Mouse (Mus musculus) hematopoietic stem cell, adult 5-6 weeks (primary cell): ENCODE data around the gene Cmtr1. TPM values are rescaled to one million over a fixed set of nuclear protein-coding genes. Genes with fewer than 3 reads are reported as not detected.
A peak's percentile ranks its signal among the peaks of the same experiment; 100 is the strongest.

ENCODE experiments used
- ATAC-seq, 2 experiments: fragments of 125-278 bp in 1 of 2; replicated peaks in 1 of 2; 2 replicates each; pipeline ENCODE4 v1.8.0; 2016 to 2017; ENCODE audit warnings: inconsistent platforms in 2 of 2, mild to moderate bottlenecking in 2 of 2, moderate number of reproducible peaks in 2 of 2, low read depth in 1 of 2, moderate TSS enrichment in 1 of 2; ENCODE audit not compliant: low FRiP score in 2 of 2, poor library complexity in 2 of 2, severe bottlenecking in 2 of 2, insufficient read depth in 1 of 2, low TSS enrichment in 1 of 2
- total RNA-seq: library from RNA; stranded (forward); fragments of 172-1452, 232-1000 nt; gene quantifications from 2 replicates; pipeline ENCODE4 v1.2.3, GENCODE M21; 2017

Cmtr1 gene
- total RNA-seq, 1 experiment from 2014 or later: 160 TPM

DNA sequence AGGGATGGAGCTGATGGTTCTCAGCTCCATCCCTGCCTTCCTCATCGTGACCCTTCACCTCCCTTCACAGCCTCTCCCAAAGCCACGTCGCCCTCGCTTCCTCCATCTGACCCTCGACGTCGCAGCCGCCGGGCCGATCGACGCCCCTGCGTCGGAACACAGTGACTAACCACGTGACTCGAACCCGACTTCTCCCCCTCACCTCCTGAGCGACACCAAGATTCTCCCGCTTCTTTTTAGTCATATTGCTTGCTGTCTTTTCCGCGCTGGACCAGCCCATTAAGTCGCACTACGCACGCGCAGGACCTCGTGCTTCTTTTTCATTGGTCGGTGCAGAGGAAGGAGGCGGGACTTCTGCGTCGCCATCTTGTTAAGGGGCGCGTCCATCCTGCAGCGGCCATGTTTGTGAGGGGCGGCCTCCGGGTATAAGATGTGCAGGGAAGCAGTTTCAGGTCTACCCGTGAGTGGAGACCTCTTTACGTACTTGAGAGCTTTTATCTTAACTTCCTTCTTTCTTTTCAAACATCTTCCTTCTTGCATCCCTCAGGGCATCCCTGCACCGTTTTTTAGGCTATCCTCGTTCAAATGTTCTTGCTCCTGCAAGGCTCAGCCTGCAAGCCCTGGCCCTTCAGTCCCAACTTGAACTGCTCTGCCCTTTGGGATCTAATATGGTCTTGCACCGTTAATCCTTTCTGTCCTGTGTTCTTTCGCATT is 56.5 kb downstream of the Cmtr1 start, which contains the start of gene Ccdc167:
Gene Ccdc167 (minus strand): TSS at position 313 of the 714 bp plus-strand sequence.
- ATAC-seq: peak; percentile 93 to 94

DNA sequence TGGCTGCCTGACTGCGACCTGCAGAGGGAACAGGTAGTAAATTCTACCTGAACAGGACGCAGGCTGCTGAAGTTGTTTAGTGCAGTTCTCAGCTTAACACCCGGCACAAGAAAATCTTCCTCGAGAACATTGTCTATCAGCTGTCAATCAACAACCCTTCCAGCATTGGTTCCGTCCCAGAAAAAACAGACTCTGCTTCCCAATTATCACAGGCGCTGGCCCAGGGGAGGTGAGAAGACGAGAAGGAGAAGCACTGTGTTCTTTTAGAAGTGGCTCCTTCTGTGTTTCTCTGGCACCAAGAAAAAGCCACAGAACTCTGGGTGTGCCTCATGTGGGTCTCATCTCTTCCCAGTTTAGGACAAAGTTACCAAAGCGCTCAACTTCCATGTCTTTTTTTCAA is 58.3 kb downstream of the Cmtr1 start:
- ATAC-seq: no peak

DNA sequence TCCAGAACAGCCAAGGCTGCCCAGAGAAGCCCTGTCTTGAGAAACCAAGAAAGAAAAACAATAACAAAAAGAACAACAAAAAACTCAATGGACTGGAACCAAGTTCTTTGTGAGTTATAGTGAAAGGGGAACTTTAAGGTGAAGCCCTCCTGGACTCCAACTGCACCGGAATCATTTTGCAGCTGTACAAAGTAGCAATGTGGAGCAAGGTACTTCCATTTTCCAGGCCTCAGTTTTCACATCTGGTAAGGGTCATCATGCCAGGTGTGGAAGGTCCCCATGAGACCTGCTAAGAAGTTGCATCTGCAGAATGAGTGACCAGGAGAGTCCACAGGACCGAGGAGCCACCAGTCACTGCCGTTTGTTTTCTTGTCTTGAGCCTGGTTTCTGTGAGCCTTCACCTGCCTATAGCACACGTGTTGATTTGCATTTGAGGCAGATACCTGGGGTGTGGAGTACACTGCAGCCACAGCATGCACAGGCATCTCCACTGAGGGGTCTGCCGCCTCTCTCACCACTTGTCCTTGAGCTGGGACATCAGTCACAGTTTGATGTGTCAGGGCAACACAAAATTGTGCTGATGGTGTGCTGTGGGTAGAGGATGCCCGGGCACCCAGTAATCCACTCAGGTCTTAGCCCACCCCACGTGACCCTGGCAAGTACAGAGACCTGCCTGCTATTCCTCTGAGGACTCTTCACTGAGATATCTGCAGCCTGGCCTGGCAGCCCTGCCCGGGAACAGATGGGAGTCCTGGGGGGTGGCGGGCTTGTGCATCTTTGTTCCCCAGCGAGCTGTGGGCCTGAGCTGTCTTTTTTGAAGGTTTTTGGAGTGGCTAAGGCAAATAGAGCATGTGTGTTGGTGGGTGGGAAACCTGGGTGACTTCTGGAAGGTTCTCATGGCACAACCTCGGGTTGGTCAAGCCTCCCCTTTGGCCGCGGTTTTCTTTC is 59.5 kb downstream of the Cmtr1 start:
- ATAC-seq: no peak

DNA sequence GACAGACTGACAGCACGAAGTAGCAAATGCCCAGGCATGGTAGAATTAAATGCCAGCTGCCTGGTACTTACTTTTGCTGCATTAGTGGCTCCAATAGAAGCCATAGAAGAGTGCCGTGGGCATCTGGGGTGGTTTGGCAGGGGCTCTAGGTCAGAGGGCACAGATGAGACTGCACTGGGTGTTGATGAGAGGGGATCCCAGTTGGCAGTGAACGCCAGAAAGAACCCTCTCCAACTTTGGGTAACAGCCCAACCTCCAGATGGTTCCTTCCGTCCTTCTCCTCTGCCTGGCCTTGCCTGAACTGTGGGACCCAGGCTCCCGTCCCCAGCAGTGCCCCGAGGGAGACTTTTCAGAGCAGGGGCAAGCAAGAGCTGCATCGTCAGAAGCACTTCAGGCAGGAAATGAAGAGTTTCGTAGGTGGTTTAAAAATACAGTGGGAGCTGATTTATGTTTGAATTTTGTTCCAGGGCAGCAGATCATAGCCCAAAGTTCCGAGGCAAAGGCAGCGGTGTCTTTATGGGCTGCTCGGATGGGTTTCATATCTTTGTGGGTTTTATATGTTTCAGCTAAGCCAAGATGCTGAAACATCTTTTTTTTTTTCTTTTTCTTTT is 60.5 kb downstream of the Cmtr1 start:
- no peak for ATAC-seq

DNA sequence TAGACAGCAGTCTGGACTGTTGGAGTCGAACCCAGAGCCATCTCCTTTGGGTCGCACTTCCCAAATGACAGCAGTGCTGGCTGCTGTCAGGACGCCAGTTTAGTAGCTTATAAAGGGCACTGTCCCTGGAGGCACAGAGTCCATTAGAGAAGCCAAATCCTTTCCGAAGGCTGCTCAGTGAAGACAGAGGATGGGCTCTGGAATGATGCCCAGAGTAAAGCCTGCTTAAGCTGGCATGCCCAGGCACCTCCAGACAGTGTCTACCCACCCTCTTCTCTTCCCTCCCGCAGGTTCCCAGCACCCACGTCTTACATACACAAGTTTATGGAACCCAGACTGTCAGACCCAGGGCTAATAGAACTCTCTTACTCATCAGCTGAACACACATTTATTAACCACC is 64.2 kb downstream of the Cmtr1 start:
- ATAC-seq: no peak

DNA sequence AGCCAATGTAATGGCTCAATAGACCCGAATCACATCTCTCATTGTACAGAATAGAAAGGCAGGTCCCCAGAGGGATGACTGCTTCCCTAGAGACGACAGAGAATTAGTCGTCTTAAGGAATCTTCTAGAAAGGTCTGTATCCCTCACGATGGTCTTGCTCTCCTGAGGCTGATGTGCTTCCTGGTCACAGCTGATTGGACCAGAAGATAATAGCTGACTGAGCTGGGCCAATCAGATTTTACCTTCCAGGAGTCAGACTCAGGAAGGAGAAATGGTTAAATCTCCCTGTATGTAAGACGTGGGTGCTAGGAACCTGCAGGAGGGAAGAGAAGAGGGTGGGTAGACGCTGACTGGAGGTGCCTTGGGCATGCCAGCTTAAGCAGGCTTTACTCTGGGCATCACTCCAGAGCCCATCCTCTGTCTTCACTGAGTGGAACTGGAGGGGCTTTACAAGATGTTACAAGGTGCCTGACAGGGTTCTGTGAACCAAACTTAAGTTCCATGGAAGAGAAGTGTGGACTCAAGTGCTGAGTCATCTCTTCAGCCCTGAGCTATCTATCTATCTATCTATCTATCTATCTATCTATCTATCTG is 64.7 kb downstream of the Cmtr1 start:
- ATAC-seq: no peak

DNA sequence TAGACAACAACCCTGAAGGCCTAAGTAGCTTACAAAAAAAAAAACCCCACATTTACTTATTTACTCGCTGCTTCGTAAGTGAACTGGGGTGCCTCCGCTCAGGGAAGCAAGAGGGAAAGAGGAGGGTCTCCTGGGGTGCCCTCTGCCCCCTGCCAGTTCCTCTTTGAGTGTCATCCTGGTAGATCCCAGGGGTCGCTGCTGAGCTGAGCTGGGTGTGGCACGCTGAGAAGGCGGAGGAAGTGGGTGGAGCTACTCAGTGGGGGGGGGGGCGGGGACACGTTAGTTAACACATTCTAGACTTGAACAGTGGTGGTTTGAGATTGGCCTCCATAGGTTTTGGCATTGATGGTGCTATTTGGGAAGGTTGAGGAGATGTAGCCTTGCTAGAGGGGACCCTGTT is 67.7 kb downstream of the Cmtr1 start:
- ATAC-seq: no peak

DNA sequence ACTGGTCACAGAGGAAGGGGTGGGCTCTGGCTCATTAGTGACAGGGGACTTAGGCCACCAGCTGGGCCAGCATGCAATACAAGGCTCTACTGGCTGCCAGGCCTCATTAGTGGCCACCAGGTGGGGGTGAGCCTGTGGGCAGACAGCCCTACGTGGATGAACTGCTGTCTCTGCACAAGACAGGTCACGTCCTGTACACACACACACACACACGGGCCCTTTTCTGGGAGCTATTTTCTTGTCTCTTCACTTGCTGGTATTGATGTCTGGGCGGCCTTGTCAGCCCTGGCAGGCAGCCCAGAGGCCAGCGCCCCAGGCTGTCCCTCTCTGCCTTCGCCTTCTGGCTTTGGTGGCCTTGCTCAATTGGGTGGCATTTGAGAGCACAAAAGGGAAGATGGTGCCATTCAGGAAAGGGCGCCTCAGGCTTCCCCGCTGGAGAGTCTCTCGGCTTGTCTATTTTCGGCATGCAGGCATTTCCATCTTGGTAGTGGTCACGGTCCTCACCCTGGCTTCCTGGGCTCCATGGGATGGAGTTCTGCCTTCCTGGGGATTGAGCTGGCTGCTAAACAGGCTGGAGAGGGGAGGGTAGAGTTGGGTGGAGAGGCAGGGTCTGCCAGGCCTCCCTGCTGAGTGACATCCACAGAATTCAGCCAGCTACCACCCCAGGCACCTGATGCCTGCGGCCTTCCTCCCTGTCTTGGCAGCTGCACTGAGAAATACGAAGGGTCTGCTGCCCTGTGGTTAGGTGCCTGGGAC is 70.3 kb downstream of the Cmtr1 start:
- no peak for ATAC-seq

DNA sequence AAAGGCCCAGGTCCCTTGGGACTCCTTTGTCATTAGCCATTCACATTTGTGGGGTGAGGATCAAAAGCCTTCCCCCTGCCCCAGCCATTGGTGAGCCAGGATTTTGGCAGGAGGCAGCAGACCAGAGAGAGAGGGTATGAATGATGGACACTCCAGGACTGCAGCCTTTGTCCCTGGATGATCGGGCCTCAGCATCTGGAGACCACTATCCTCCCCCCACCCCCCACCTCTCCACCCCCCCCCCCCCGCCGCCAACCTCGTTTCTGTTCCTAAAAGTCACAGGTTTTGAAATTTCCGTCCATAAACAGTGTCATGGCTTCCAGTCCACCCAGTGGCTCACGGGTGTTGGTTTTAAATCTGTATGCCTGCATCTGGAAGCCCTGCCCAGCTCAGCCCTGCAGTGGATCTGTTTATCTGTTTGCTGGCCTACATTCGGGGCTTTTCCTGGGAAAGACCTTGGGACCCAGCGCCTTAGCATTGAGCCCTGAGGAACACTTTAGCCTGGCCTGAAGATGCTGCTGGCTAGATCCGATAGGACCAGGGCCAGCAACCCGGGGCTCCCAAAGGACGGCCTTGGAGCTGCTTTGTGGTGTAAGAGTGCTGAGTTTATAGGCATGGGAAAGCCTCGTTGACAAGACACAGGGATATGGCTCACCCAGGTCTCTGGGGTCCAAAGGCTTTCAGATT is 71.0 kb downstream of the Cmtr1 start:
- no peak for ATAC-seq

DNA sequence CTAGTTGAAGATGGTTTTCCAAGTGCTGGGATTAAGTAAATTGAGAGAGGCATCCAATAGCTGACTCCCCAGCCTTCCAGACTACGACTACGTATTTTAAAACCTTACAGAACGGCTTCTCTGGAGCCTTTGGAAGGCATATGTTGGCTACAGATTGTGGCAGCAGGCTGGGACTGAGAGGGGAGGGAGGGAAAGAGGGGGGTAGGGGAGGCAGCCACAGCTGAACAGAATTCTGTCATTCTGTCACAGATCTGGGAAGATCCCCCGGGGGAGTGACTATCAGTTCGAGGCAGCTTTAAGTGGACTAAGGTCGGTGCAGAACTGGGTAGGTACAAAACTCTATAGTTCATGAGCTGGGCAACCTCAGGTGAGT is 71.5 kb downstream of the Cmtr1 start:
- no peak for ATAC-seq

DNA sequence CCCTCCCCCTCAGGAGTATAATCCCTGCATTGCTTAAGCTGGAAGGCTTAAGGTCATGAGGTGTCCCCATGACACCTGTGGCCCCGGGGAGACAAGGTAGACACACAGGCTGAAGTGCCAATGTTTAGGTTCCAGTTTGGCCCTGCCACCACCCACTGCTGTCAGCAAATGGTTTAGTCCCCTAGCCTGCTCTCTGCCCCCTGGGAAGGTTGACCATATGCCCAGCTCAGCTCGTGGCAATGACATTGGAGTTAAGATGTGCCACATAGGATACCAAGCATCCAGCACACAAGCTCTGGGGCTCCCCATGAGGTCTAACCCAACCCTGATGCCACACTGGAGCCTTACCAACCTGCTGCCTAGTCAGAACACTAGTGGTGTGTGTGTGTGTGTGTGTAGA is 72.1 kb downstream of the Cmtr1 start:
- ATAC-seq: no peak

DNA sequence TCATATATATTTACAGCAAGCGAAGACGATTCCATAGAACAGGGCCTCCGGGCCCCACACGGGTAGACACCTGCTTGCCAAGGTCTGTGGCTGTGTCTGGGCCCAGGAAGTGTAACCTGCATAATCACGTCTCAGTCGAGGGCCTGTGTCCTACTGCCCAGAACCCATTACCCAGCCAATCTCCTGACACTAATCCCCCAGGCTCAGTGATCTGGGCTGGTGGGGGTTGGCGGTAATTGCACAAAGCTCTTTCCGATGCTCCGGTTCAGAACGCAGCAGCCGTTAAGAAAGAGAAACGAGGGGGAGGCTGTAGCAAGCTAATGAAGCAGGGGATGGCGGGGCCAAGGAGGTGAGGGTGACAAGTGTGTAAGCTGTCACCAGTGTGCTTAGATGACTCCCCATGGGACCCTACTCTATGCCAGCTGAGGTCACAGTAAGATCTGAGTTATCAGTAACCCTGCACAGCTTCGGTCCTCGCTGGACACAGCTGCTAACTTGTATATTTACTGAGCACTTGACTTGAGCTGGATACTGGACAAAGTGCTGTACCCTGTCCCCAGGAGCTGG is 76.1 kb downstream of the Cmtr1 start:
- no peak for ATAC-seq

DNA sequence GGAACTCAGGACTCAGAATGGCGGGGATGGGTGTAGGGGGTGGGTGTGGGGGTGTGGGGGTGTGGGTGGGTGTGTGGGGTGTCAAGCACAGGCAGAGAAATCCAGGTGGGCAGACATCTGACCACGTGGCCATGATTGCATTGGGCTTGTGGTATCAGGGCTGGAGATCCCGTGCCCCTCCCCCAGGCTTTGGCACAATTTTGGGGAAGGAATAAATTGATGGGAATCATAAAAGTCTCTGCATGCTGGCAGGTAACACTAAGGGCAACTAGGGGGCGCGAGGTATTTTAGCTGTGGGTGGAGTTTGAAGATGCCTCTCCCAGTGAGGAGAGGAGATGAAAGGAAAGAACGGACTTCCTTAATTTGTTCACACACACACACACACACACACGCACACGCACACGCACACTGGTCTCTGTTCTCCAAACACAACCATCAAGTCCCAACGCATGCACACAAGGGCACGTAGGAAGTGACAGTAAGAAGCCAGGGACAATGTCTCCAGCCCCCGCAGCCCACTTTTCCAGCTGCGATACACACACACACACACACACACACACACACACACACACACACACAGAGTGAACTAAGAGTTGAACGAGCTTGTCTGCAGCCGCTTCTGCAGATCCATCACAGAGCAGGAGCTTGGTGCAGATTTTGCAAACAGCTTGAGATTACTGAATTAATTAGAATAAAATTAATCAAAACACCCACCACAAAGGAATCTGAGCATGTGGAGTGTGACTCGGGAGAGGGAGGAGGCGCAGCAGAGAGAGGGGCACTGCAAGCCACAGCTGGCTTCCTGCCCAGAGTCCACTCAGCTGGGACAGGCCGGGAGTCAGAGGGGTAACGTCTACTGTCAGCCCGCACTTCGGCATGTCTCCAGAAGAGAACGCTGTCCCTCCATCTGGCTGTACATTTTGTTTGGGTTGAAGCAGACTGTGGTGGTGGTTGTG is 77.7 kb downstream of the Cmtr1 start:
- peak; percentile 37 to 45; a peak in 2 of 4 replicates for ATAC-seq

DNA sequence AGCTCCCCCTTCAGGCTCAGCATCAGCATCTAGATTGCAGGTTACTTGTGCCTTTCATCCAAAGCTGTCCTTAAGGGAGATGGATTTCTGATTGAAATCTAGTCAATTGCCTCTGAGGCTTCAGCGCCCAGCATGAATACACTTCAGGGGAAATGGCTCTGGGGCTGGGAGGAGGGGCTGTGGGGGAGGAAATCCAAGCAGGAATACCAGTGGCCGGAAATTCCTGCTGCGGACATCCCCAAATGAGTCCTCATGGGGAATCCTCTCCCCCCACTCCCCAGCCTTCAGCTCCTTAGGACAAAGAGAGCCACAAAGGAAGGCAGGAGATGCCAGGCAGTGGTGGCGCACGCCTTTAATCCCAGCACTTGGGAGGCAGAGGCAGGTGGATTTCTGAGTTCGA is 87.1 kb downstream of the Cmtr1 start:
- ATAC-seq: no peak

DNA sequence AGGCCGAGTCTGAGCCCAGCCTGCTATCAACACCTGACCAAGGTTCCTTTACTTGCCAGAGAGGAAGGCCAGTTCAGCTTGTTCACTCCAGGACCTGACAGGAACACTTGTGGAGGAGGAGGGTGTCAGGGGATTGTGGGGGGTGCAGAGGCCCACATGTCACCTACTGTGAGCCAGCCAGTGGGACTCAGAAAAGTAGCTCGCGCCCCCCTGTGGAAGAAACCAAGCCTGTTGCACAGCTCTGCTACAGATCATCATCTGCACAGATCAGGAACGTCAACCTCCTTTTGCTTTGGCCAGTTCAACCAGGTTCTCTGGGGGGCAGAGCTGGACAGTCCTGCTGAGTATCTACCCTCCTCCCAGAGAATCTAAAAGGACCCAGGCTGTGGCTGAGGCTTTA is 94.1 kb downstream of the Cmtr1 start:
- no peak for ATAC-seq
